Mouse (Mus musculus) layer of hippocampus, adult 2 months (tissue): Measurements from ENCODE around the gene Sectm1a. TPM values are rescaled to one million over a fixed set of nuclear protein-coding genes. Genes with fewer than 3 reads are reported as not detected.
A peak's percentile ranks its signal among the peaks of the same experiment; 100 is the strongest.

Experiments
- DNase-seq, 2 experiments: peaks; one replicate each; pipeline ENCODE4 v3.0.0; 2022; ENCODE audit warnings: low spot score in 2 of 2
- H3K27ac ChIP-seq: fragments of 200-600 bp; 2 replicates; pipeline ENCODE4 v1.8.1; 2022
- H3K4me3 ChIP-seq: fragments of 200-600 bp; 2 replicates; pipeline ENCODE4 v1.8.1; 2022; ENCODE audit warnings: mild to moderate bottlenecking
- CTCF ChIP-seq: fragments of 200-600 bp; conservative IDR thresholded peaks from 2 replicates; pipeline ENCODE4 v1.8.1; 2022; ENCODE audit warnings: antibody characterized with exemption, mild to moderate bottlenecking, moderate library complexity
- long read RNA-seq, 2 experiments: library from polyadenylated mRNA; stranded (forward); transcript quantifications; one replicate each; pipeline ENCODE4 v2.0.0; 2021; ENCODE audit warnings: borderline mapping rate in 2 of 2
- total RNA-seq, 2 experiments: library from RNA; stranded (reverse); gene quantifications; 2 replicates each; pipeline ENCODE4 v1.2.3; 2021

Gene Sectm1a
- not detected for total RNA-seq
- long read RNA-seq, experiment 1: 0 reads
- long read RNA-seq, experiment 2: 0 reads

DNA sequence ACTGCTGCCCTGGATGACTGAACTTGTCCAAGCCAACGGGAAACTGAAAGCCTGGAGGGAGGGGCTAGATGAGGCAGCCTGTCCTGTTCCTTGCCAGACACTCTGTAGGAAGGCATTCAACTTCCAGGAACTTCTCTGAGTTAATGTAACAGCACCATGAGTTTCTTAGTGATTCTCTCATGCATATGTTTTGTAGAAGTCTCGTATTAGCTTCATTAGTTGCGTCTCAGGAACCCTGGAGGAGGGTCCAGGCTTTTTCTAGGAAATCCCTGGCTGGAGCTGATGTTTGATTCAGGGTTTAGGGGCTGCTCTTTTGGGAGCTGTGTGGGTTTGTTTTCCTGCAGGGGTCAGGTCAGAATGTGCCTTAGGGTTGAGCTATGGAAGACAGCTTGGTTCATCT lies at the start of gene Sectm1a:
Sectm1a (minus strand) TSS at position 101 of the 400 bp plus-strand sequence.
- Histone ChIP-seq H3K4me3 (no peak within 1 kb of the TSS), H3K27ac (no peak within 1 kb of the TSS)
- DNase-seq: no peak
- TF ChIP-seq CTCF: no peak

DNA sequence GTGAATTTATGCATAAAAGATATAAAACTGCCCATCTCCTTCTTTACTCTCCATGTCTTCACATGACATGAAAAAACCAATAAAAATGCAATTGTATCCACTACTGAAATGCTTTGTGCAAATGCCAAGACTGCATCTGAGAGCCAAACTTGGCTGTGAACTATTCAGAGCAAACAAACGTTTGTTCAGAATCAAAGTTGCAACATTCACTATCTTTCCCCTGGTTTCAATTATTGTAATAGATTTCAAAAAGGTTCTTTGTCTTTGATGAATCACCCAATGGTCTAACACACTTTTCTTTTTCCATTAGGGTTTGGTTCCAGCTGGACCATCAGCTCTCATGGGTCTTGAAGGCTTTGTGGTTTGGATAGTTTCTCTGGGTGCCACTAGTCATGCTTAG lies 48.6 kb upstream of the Sectm1a start:
- TF ChIP-seq CTCF: no peak
- Histone ChIP-seq H3K27ac (no peak overlapping the region), H3K4me3 (no peak overlapping the region)
- DNase-seq: no peak

DNA sequence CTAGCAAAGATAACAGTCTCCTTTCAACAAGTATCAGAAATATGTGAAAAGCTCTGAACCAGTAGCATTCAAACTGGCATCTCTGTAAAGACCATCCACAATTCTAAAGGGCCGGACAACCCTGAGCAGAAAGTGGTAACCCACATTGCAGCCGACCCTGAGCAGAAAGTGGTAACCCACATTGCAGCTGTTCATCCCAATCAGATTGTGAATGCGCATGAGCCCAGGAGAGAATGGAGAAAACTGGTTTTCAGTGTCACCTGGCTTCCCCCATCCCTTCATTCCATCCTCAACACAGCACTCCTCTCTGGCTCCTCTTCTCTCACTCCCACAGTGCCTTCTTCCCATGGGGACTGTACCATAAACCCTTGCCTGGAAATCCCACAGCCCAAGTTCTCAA lies 46.4 kb upstream of the Sectm1a start:
- no peak for TF ChIP-seq CTCF
- Histone ChIP-seq H3K27ac (no peak overlapping the region), H3K4me3 (no peak overlapping the region)
- DNase-seq: no peak

DNA sequence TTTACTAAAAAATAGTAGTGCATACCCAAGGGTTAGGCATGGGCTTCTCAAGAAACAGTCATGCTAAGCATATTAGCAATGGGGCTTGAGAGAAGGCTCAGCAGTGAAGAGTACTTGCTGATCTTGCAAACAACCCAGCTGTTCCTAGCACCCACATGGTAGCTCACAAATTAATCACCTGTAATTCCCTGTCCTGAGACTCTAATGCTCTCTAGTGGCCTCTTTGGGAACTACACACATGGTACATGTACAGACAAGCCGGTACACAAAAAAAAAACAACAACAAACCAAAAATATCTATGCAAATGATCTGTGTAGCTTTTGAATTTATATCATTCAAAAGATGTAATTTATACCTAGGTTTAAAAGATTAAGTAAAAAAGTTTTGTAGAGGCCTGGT lies 45.4 kb upstream of the Sectm1a start:
- DNase-seq: no peak
- Histone ChIP-seq H3K4me3 (no peak overlapping the region), H3K27ac (no peak overlapping the region)
- TF ChIP-seq CTCF: peak; percentile 63

DNA sequence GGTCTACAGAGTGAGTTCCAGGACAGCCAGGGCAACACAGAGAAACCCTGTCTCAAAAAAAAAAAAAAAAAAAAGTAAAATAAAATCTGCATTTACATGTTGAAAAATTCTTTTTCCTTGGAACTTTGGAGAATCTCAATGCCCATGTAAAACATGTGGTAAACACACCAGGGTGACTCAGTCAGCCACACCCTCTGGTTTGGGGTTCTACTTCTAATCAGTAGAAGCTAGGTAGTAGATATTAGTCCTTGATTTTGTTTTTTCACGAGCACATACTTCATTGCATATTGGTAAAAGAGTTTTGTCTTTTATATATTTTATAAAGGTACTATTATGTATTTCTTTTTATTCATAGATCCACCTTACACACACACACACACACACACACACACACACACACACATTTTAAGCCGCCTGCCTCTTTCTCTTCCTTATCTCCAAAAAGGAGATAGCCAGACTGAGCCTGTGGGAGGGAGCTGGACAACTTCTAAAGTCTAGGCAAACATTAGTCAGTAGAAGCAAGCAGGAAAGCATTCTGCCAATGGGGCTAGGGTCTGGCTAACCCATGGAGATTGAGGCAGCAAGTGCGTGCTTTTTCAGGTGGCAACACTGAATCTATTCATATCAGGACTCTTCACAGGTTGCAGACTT lies 44.6 kb upstream of the Sectm1a start:
- DNase-seq: no peak
- Histone ChIP-seq H3K27ac (no peak overlapping the region), H3K4me3 (no peak overlapping the region)
- no peak for TF ChIP-seq CTCF

DNA sequence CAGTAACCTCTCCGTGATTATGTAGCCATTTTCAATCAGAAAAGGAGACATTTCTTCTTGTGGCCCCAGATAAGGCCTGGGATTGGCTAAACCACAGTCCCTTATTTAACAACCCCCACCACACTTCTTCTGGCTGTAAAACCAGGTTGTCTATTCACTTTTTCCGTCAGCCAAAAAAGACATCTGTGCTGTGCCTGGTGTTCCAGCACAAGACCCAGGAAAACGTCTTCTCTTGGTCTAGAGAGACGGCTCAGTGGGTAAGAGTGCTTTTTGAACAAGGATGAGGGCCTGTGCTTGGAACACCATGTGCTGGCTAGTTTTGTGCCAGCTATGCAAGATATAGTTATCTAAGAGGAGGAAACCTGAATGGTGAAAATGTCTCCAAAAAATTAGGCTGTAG lies 42.4 kb upstream of the Sectm1a start:
- no peak overlapping the region for H3K27ac ChIP-seq
- DNase-seq: peak in 1 of 2 experiments; percentile 16

DNA sequence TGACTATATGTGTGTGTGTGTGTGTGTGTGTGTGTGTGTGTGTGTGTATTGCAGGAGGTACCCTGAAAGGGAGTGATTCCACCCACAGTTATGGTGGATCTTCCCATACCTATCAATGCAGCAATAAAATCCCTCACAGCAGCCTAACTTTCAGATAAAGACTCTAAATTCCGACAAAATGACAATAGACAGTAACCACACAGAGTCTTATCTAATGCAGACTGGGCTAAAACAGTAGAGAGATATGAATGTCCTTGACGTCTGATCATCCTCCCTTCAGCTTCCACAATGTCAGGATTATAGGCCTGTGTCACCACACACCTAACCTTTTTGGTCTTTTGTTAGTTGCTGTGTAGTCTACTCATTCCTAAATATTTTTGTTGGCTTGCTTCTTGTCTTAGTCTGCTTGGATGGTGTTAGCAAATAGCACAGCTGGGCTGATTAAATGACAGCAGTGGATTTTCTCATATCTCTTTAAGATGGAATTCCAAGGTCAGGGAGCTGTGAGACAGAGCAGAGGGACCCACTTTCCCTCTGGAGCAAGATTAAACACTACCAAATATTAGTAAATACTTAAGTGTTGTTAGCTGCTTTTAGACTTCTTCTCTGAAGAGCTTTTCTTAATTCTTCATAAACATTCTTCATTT lies 41.1 kb upstream of the Sectm1a start:
- Histone ChIP-seq H3K4me3 (no peak overlapping the region), H3K27ac (no peak overlapping the region)
- TF ChIP-seq CTCF: no peak
- no peak for DNase-seq

More for the DNA sequence above, 42.4 kb upstream of the Sectm1a start:
- H3K4me3 ChIP-seq: no peak overlapping the region
- TF ChIP-seq CTCF: no peak

DNA sequence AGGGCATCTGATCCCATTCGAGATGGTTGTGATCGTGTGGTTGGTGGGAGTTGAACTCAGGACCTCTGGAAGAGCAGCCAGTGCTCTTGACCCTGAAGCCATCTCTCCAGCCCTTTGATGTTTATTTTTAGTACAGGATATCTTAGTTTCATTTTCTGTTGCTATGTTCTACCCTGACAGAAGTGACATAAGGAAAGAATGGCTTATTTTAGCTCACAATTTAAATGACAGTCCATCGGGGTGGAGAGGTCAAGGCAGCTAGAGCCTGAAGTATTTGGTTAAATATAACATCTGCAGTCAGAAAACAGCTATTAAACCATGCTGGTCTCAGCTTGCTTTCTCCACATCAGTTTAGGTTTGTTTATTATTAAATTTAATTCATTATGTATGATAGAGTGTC lies 40.1 kb upstream of the Sectm1a start:
- no peak overlapping the region for H3K27ac ChIP-seq
- TF ChIP-seq CTCF: no peak
- no peak overlapping the region for H3K4me3 ChIP-seq
- DNase-seq: no peak

DNA sequence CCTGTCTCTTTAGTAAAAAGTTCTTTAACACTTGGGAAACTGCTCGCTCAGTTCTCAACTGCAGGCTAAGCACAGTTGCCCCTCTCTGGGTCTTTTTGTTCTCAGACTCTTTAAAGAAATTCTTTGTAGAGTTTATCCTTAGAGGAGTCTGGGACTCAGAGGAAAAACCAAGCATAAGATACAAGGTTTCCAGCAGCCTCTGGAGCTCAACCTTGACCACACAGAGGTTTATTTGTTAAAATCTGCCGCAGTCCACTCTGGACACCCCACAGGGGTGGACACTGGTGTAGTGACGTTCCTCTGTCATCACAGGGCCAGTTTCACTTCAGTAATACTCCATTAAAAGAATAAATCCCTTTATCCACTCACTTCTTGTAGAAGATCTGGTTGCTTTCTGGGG lies 37.6 kb upstream of the Sectm1a start, which contains the start of gene Tex19.2:
Tex19.2 (minus strand) TSS at position 101 of the 400 bp plus-strand sequence.
- Histone ChIP-seq H3K4me3 (no peak within 1 kb of the TSS), H3K27ac (no peak within 1 kb of the TSS)
- TF ChIP-seq CTCF: no peak
- DNase-seq: no peak

DNA sequence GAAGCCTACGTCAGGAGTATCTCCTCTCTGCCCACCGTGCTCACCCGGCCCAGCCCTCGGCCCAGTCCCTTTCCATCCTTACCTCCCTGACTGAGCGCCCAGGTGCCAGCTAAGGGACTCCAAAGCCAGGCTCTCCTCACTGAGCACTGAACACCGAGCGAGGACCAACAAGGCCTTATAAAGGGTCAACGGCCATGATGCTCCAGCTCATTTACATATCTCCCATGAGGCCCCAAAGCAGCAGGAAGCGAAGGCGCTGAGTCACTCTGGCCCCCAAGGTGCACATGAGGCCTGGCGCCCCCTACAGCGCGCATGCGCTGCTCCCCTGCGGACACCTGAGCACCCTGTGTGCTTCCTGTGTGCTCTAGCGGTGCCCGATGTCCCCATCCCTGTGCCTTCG lies 37.1 kb upstream of the Sectm1a start:
- DNase-seq: no peak
- H3K4me3 ChIP-seq: no peak overlapping the region
- H3K27ac ChIP-seq: no peak overlapping the region
- TF ChIP-seq CTCF: no peak

DNA sequence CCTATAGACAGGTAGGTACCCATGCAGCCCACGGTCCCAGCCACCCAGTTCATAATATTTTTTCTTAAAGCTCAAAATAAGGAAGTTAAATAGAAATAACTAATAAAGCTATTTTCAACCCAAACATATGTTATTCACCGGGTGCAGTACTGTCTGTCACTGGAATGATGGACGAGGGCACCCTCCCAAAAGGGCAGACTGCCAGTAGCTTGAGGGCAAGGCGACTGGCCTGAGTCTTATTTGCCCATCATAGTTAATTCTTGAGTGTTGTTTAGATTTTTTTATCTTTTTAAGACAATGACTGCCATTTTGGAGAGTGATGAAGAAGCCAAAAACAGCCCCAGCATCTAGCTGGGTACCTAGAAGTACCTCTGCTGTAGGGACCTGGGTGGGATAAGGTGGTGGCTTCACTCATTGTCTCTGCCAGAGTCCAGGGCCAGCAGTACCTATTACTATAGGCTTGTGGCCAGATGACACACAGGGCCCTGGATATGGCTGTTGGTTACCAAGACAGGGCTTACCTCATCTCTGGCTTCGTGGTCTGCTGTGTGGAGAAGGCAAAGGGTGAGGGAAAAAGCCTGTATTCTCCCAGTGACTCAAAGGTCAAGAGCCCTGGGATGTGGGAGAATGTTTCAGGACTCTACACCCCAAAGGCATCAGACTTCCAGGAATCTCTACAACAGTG lies 31.2 kb upstream of the Sectm1a start:
- no peak overlapping the region for H3K27ac ChIP-seq
- no peak overlapping the region for H3K4me3 ChIP-seq
- no peak for TF ChIP-seq CTCF
- DNase-seq: no peak

DNA sequence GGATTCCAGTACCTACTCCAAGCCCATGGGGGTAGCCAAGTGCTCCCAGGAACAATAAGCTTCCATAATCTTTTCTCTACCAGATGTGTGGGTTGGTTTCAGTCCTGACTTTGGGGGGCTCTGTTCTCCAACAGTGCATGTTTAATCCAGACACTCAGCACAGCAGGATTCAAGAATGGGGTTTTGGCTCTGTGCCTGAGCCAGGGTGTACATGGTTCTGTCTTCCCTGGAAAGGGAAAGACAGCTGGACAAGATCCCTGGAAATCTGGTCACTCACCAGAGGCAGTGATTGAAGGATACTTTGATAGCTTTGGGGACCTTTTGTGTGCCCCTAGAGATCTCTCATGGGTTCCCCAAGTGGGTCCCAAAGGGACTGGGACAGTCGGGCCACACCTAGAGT lies 30.6 kb upstream of the Sectm1a start:
- no peak for TF ChIP-seq CTCF
- H3K27ac ChIP-seq: no peak overlapping the region
- no peak for DNase-seq

DNA sequence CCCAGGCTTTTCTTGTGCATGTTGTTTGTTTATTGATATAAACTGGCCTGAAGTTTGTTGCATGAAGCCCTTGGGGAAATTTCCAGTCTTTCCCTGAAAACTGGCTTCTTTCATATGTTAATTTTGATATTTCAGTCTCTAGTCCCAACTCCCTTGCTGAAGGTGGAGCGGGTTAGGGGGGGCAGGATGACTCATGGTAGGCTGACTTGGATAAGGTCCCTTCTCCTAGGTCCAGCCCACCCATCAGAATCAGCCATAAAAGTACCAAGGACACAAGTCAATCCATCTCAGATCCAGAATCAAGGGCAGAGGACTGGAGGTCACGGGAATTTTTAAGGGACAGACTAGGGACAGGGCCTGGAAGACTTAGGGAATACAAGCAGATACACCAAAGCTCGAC lies 30.0 kb upstream of the Sectm1a start:
- H3K27ac ChIP-seq: no peak overlapping the region
- TF ChIP-seq CTCF: no peak
- no peak overlapping the region for H3K4me3 ChIP-seq
- DNase-seq: no peak

More for the DNA sequence above, 30.6 kb upstream of the Sectm1a start:
- H3K4me3 ChIP-seq: no peak overlapping the region
